Mouse (Mus musculus): Measurements from ENCODE around the gene Ranbp3l.

The Ranbp3l gene

GRCm38 (mm10) chr15:9071556-9072544, 104.1 kb downstream of the Ranbp3l start:
- WGBS = 2% methylated on average over 49 of the region's 66 CpGs

GRCm38 (mm10) chr15:9072630-9073029, 104.9 kb downstream of the Ranbp3l start:
- WGBS = 13% methylated on average over 5 of the region's 5 CpGs

GRCm38 (mm10) chr15:9073067-9073608, 105.4 kb downstream of the Ranbp3l start:
- 35% methylated on average over 12 of the region's 12 CpGs for WGBS

GRCm38 (mm10) chr15:9073684-9074083, 105.9 kb downstream of the Ranbp3l start:
- 88% methylated on average over 5 of the region's 5 CpGs for WGBS

GRCm38 (mm10) chr15:9074139-9074538, 106.4 kb downstream of the Ranbp3l start:
- WGBS = 53% methylated on average over 2 of the region's 2 CpGs

- WGBS = 34% methylated on average over 4 of the region's 4 CpGs
Measured at GRCm38 (mm10) chr15:9074671-9075070, 106.9 kb downstream of the Ranbp3l start.

GRCm38 (mm10) chr15:9075608-9076200, 108.0 kb downstream of the Ranbp3l start:
- WGBS = 78% methylated on average over 14 of the region's 14 CpGs

- whole genome bisulfite sequencing = 60% methylated on average over 12 of the region's 12 CpGs
Measured at GRCm38 (mm10) chr15:9078481-9079300, 110.9 kb downstream of the Ranbp3l start.

- 66% methylated on average over 5 of the region's 5 CpGs for WGBS
Measured at GRCm38 (mm10) chr15:9079626-9080025, 111.9 kb downstream of the Ranbp3l start.

GRCm38 (mm10) chr15:9080206-9080605, 112.5 kb downstream of the Ranbp3l start:
- 87% methylated on average over 4 of the region's 4 CpGs for WGBS

GRCm38 (mm10) chr15:9081294-9081693, 113.5 kb downstream of the Ranbp3l start:
- 84% methylated on average over 3 of the region's 3 CpGs for WGBS

- 89% methylated on average over 9 of the region's 9 CpGs for WGBS
Measured at GRCm38 (mm10) chr15:9082753-9083152, 115.0 kb downstream of the Ranbp3l start.

GRCm38 (mm10) chr15:9086813-9087212, 119.1 kb downstream of the Ranbp3l start:
- 77% methylated on average over 11 of the region's 11 CpGs for whole genome bisulfite sequencing

- WGBS = 75% methylated on average over 5 of the region's 5 CpGs
Measured at GRCm38 (mm10) chr15:9087421-9087820, 119.7 kb downstream of the Ranbp3l start.

- WGBS = 57% methylated on average over 17 of the region's 17 CpGs
Measured at GRCm38 (mm10) chr15:9087895-9088682, 120.3 kb downstream of the Ranbp3l start.

GRCm38 (mm10) chr15:9088683-9089072, 120.9 kb downstream of the Ranbp3l start:
- 78% methylated on average over 8 of the region's 8 CpGs for WGBS

GRCm38 (mm10) chr15:9089136-9089720, 121.5 kb downstream of the Ranbp3l start:
- WGBS = 32% methylated on average over 2 of the region's 2 CpGs

- WGBS = 91% methylated on average over 5 of the region's 5 CpGs
Measured at GRCm38 (mm10) chr15:9090662-9091061, 122.9 kb downstream of the Ranbp3l start.

GRCm38 (mm10) chr15:9093598-9094365, 126.0 kb downstream of the Ranbp3l start:
- WGBS = 74% methylated on average over 11 of the region's 11 CpGs

GRCm38 (mm10) chr15:9094366-9094750, 126.6 kb downstream of the Ranbp3l start:
- 20% methylated on average over 13 of the region's 13 CpGs for WGBS
